Mouse (Mus musculus) left cerebral cortex, postnatal 36 days (tissue): ENCODE data around the gene Vmn1r93. TPM values are rescaled to one million over a fixed set of nuclear protein-coding genes. Genes with fewer than 3 reads are reported as not detected.
"Not testable (repeated sequence)": the region's sequence is repeated elsewhere in the genome, so short reads cannot be mapped to it uniquely, and the experiment has no call there.

Source experiments
- DNase-seq, 2 experiments: peaks; one replicate each; pipeline ENCODE4 v3.0.0; 2021 to 2022; ENCODE audit warnings: low spot score in 2 of 2, mixed read lengths in 1 of 2
- intact Hi-C: fragments of 180-260 bp; cut with DNase I; formaldehyde crosslinking; loops from one replicate; pipeline ENCODE4 v1.15.1; 2025
- total RNA-seq, 2 experiments: library from RNA; stranded (reverse); gene quantifications; 2 replicates each; pipeline ENCODE4 v1.2.3; 2021

The Vmn1r93 gene
- not detected for total RNA-seq

GRCm38 (mm10) chr7:20138988-20139387 lies at the start of gene Vmn1r93:
TSS of gene Vmn1r93 (minus strand) at chr7:20139088.
- intact Hi-C loops: not testable (repeated sequence)

GRCm38 (mm10) chr7:20168277-20168676 lies 29.4 kb upstream of the Vmn1r93 start, which contains the start of gene Vmn1r94:
TSS of gene Vmn1r94 (minus strand) at chr7:20168377.
- DNase-seq, intact Hi-C loops: not testable (repeated sequence)

More at GRCm38 (mm10) chr7:20138988-20139387, at the start of gene Vmn1r93:
- not testable (repeated sequence) for DNase-seq

- DNase-seq, intact Hi-C loops: not testable (repeated sequence)
Observed at GRCm38 (mm10) chr7:20122479-20122878, 16.4 kb downstream of the Vmn1r93 start, which contains the start of gene Gm16442. TSS of gene Gm16442 (minus strand) at chr7:20122579.

GRCm38 (mm10) chr7:20099380-20099779 lies 39.5 kb downstream of the Vmn1r93 start, which contains the start of gene Vmn1r91:
TSS of gene Vmn1r91 (plus strand) at chr7:20099680.
- intact Hi-C loops, DNase-seq: not testable (repeated sequence)

Other genes with a start within 250 kb of the Vmn1r93 start
- gene Pvr, start 217.9 kb downstream of the Vmn1r93 start, total RNA-seq: 10 to 100 TPM; 10.7 to 12.0 TPM
- not detected for gene Igsf23, start 188.3 kb downstream of the Vmn1r93 start, total RNA-seq
- not detected for gene Ceacam20, start 173.7 kb downstream of the Vmn1r93 start, total RNA-seq
- not detected for gene Nlrp9b, start 147.6 kb downstream of the Vmn1r93 start, total RNA-seq
- gene Vmn1r91, start 39.4 kb downstream of the Vmn1r93 start, total RNA-seq: not detected
- gene Gm16442, start 16.5 kb downstream of the Vmn1r93 start, total RNA-seq: not detected
- not detected for gene Vmn1r94, start 29.3 kb upstream of the Vmn1r93 start, total RNA-seq
- gene Vmn1r95, start 54.6 kb upstream of the Vmn1r93 start, total RNA-seq: not detected
- gene Gm6164, start 66.5 kb upstream of the Vmn1r93 start, total RNA-seq: not detected
- not detected for gene Gm4498, start 94.7 kb upstream of the Vmn1r93 start, total RNA-seq
- gene Gm5890, start 123.7 kb upstream of the Vmn1r93 start, total RNA-seq: not detected
- gene Gm4133, start 195.0 kb upstream of the Vmn1r93 start, total RNA-seq: not detected
- not detected for gene Gm5728, start 236.3 kb upstream of the Vmn1r93 start, total RNA-seq